Mouse (Mus musculus) embryonic fibroblast, embryonic 13.5 days (primary cell): ENCODE data around the gene Cog4.

Experiments
- CTCF ChIP-seq: IDR thresholded peaks from 2 replicates; pipeline ENCODE4 v1.5.1; 2011; ENCODE audit warnings: mild to moderate bottlenecking, control low read depth, low read length, moderate library complexity, borderline replicate concordance; ENCODE audit not compliant: insufficient read depth
- POLR2A ChIP-seq: IDR thresholded peaks from 2 replicates; pipeline ENCODE4 v1.6.1; 2011; ENCODE audit warnings: low read depth, mild to moderate bottlenecking, control low read depth, low read length, moderate library complexity

- TF ChIP-seq POLR2A (no peak), CTCF (no peak)
Observed at GRCm38 (mm10) chr8:110918460-110918859, 72.1 kb downstream of the Cog4 start.
